Mouse (Mus musculus) C2C12 (cell line): ENCODE measurements around the gene Adra1d.

Source experiments
- CTCF ChIP-seq: IDR thresholded peaks from one replicate; pipeline ENCODE4 v1.5.1; 2011; ENCODE audit not compliant: control insufficient read depth, insufficient read depth, insufficient read length
- MAX ChIP-seq: IDR thresholded peaks from one replicate; pipeline ENCODE4 v1.6.1; 2011; ENCODE audit warnings: mild to moderate bottlenecking, control low read depth
- USF1 ChIP-seq: IDR thresholded peaks from one replicate; pipeline ENCODE4 v1.6.1; 2011; ENCODE audit warnings: low read depth, mild to moderate bottlenecking, control low read depth, moderate library complexity

DNA sequence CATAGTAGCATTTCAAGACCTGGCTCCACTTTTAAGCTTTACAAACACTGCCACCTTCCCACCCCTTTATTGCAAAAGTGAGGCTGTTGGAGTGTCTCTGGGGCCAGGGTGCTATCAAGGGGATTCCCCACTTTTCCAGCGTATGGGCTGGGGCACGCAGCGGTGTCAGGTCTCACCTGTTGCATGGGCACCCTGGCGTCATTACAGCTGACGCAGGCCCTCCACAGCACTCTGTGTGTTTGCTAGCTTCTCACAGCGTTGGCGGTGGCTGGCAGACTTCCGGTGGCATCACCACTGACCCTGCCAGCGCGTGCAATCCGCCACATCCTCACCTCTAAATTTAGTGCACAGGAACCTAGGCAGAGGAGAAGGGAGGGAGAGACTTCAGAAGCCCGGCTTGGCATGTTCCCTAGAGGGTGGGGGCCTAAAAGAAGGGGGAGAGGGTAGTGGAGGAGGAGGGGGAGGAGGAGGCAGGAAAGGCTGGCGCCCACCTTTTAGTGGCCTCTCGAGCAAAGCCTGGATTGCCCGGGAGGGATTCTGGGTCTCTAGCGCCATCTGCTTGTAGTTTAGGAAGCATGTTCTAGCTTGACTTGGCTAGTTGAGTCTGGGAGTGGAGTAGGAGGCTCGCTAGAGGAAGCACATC lies 52.3 kb downstream of the Adra1d start:
- TF ChIP-seq CTCF = peak; percentile 9
- peak; percentile 30 for TF ChIP-seq MAX
- TF ChIP-seq USF1 = no peak
